Mouse (Mus musculus): ENCODE results near the gene Apba2.

DNA sequence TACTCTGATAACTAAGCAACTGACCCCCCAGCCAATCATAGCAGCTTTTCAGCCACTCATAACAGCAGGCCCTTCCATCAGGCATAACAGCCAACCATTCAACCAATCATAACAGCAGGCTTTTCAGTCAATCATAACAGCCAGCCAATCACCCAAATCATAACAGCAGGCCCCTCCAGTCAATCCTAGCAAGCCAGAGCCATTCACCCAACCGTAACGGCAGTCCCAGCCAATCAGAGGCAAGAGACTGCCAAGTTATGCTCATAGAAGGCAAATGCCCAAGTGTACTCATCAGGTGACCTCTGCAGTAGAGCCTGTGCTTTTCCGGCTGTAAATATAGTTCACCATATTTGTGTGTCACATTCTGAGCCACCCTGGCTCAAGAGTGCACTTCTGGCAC lies 85.1 kb downstream of the Apba2 start:
- TF ChIP-seq POLR2A (IDR thresholded peaks at IDR 0.05; ENCODE audit: borderline replicate concordance, control insufficient read depth, low read depth, low read length): no peak
- TF ChIP-seq CTCF (IDR thresholded peaks at IDR 0.05; ENCODE audit: control insufficient read depth, insufficient read depth, low read length): no peak

Measured in bone marrow, adult 2 months (tissue).